Mouse (Mus musculus) hindbrain, embryonic 10.5 days (tissue): ENCODE measurements at regions not wholly inside any gene's neighbourhood (a gene's known extent, or its start where the extent isn't known, plus 50 kb on each side); places are given as distances from the start of the nearest gene placed in this dataset.

Source experiments
- DNase-seq: peaks from one replicate; pipeline ENCODE4 v3.0.0-alpha.2; 2017; ENCODE audit warnings: low spot score
- H3K27ac ChIP-seq: fragments of 300-500 bp; sonication (generic); 2 replicates; pipeline ENCODE4 v1.5.1; 2016; ENCODE audit warnings: mild to moderate bottlenecking, moderate library complexity
- H3K27me3 ChIP-seq: fragments of 300-500 bp; sonication (generic); 2 replicates; pipeline ENCODE4 v1.6.1; 2016; ENCODE audit warnings: mild to moderate bottlenecking; ENCODE audit not compliant: poor library complexity, insufficient read depth, severe bottlenecking
- H3K36me3 ChIP-seq: fragments of 300-500 bp; sonication (generic); 2 replicates; pipeline ENCODE4 v1.6.1; 2016; ENCODE audit warnings: mild to moderate bottlenecking, moderate library complexity
- H3K4me1 ChIP-seq: fragments of 300-500 bp; sonication (generic); replicated peaks from 2 replicates; pipeline ENCODE4 v1.6.1; 2016; ENCODE audit warnings: mild to moderate bottlenecking
- H3K4me3 ChIP-seq: fragments of 300-500 bp; sonication (generic); 2 replicates; pipeline ENCODE4 v1.5.1; 2016; ENCODE audit warnings: mild to moderate bottlenecking, moderate library complexity
- H3K9me3 ChIP-seq: fragments of 300-500 bp; sonication (generic); 2 replicates; pipeline ENCODE4 v1.6.1; 2016; ENCODE audit warnings: mild to moderate bottlenecking, moderate library complexity
- WGBS: fragments of 180-500 bp; shearing (Covaris S2); methylation state at CpG from one replicate; pipeline ENCODE4 v1.1.7; 2016; 5-methylcytosine and 5-hydroxymethylcytosine counted together

- Histone ChIP-seq H3K36me3 (no peaks in the 10 kb centered on the region), H3K4me1 (no peaks in the 10 kb centered on the region), H3K27ac (no peak overlapping the region), H3K27me3 (no peaks in the 10 kb centered on the region), H3K9me3 (peaks cover 11% of the 10 kb centered on the region; the same call in 1 of the 2 replicates), H3K4me3 (no peak overlapping the region)
- no peak for DNase-seq
- WGBS: 98% methylated on average over 2 of the region's 2 CpGs
Observed at GRCm38 (mm10) chr15:97487425-97487824, 218.2 kb downstream of the Rpap3 start.

- 92% methylated on average over 15 of the region's 15 CpGs for WGBS
- H3K4me1 ChIP-seq: peaks cover 5% of the 10 kb centered on the region; the same call in 1 of the 2 replicates
- H3K27me3 ChIP-seq: no peaks in the 10 kb centered on the region
- no peak overlapping the region for H3K4me3 ChIP-seq
- H3K9me3 ChIP-seq: no peaks in the 10 kb centered on the region
- no peak for DNase-seq
- no peak overlapping the region for H3K27ac ChIP-seq
- H3K36me3 ChIP-seq: no peaks in the 10 kb centered on the region
Observed at GRCm38 (mm10) chr15:97471986-97472779, 225.1 kb upstream of the Amigo2 start.

- H3K4me3 ChIP-seq: no peak overlapping the region
- no peaks in the 10 kb centered on the region for H3K36me3 ChIP-seq
- no peak for DNase-seq
- no peaks in the 10 kb centered on the region for H3K27me3 ChIP-seq
- H3K9me3 ChIP-seq: no peaks in the 10 kb centered on the region
- WGBS: 86% methylated on average over 4 of the region's 4 CpGs
- peaks cover 5% of the 10 kb centered on the region; the same call in 1 of the 2 replicates for H3K4me1 ChIP-seq
- H3K27ac ChIP-seq: no peak overlapping the region
Observed at GRCm38 (mm10) chr15:97471476-97471875, 224.4 kb upstream of the Amigo2 start.

GRCm38 (mm10) chr15:97469684-97470344, 222.7 kb upstream of the Amigo2 start:
- Histone ChIP-seq H3K9me3 (no peaks in the 10 kb centered on the region), H3K27me3 (no peaks in the 10 kb centered on the region), H3K4me3 (no peak overlapping the region), H3K36me3 (no peaks in the 10 kb centered on the region), H3K4me1 (peaks cover 5% of the 10 kb centered on the region; the same call in 1 of the 2 replicates), H3K27ac (no peak overlapping the region)
- WGBS: 90% methylated on average over 19 of the region's 19 CpGs
- no peak for DNase-seq

GRCm38 (mm10) chr15:97468732-97469683, 221.9 kb upstream of the Amigo2 start:
- WGBS: 82% methylated on average over 23 of the region's 23 CpGs
- H3K27ac ChIP-seq: no peak overlapping the region

GRCm38 (mm10) chr15:97467781-97468485, 220.8 kb upstream of the Amigo2 start:
- H3K27me3 ChIP-seq: no peaks in the 10 kb centered on the region
- H3K4me1 ChIP-seq: peaks cover 5% of the 10 kb centered on the region; the same call in 1 of the 2 replicates
- no peak overlapping the region for H3K27ac ChIP-seq
- no peaks in the 10 kb centered on the region for H3K36me3 ChIP-seq
- no peaks in the 10 kb centered on the region for H3K9me3 ChIP-seq
- no peak overlapping the region for H3K4me3 ChIP-seq
- WGBS: 88% methylated on average over 18 of the region's 18 CpGs
- DNase-seq: no peak

More at GRCm38 (mm10) chr15:97468732-97469683, 221.9 kb upstream of the Amigo2 start:
- H3K9me3 ChIP-seq: no peaks in the 10 kb centered on the region
- H3K27me3 ChIP-seq: no peaks in the 10 kb centered on the region
- H3K36me3 ChIP-seq: no peaks in the 10 kb centered on the region
- H3K4me1 ChIP-seq: peaks cover 5% of the 10 kb centered on the region; the same call in 1 of the 2 replicates
- DNase-seq: no peak
- H3K4me3 ChIP-seq: no peak overlapping the region

- WGBS: 83% methylated on average over 10 of the region's 10 CpGs
- H3K4me1 ChIP-seq: peaks cover 5% of the 10 kb centered on the region; the same call in 1 of the 2 replicates
- no peaks in the 10 kb centered on the region for H3K9me3 ChIP-seq
- H3K27me3 ChIP-seq: no peaks in the 10 kb centered on the region
- no peaks in the 10 kb centered on the region for H3K36me3 ChIP-seq
- H3K27ac ChIP-seq: no peak overlapping the region
- H3K4me3 ChIP-seq: no peak overlapping the region
- no peak for DNase-seq
Observed at GRCm38 (mm10) chr15:97466906-97467465, 219.9 kb upstream of the Amigo2 start.

GRCm38 (mm10) chr15:97466110-97466509, 219.0 kb upstream of the Amigo2 start:
- 69% methylated on average over 3 of the region's 3 CpGs for WGBS
- Histone ChIP-seq H3K27me3 (no peaks in the 10 kb centered on the region), H3K4me3 (no peak overlapping the region)

GRCm38 (mm10) chr15:97465366-97465765, 218.3 kb upstream of the Amigo2 start:
- Histone ChIP-seq H3K9me3 (no peaks in the 10 kb centered on the region), H3K36me3 (no peaks in the 10 kb centered on the region), H3K4me1 (peaks cover 5% of the 10 kb centered on the region; the same call in 1 of the 2 replicates), H3K4me3 (no peak overlapping the region), H3K27ac (no peak overlapping the region), H3K27me3 (no peaks in the 10 kb centered on the region)
- DNase-seq: no peak
- 92% methylated on average over 8 of the region's 8 CpGs for WGBS

More at GRCm38 (mm10) chr15:97466110-97466509, 219.0 kb upstream of the Amigo2 start:
- Histone ChIP-seq H3K9me3 (no peaks in the 10 kb centered on the region), H3K27ac (no peak overlapping the region), H3K36me3 (no peaks in the 10 kb centered on the region), H3K4me1 (peaks cover 5% of the 10 kb centered on the region; the same call in 1 of the 2 replicates)
- no peak for DNase-seq

- Histone ChIP-seq H3K9me3 (no peaks in the 10 kb centered on the region), H3K4me1 (peaks cover 5% of the 10 kb centered on the region; the same call in 1 of the 2 replicates), H3K27ac (no peak overlapping the region), H3K27me3 (no peaks in the 10 kb centered on the region), H3K36me3 (no peaks in the 10 kb centered on the region), H3K4me3 (no peak overlapping the region)
- DNase-seq: no peak
- WGBS: 92% methylated on average over 9 of the region's 9 CpGs
Observed at GRCm38 (mm10) chr15:97464737-97465136, 217.7 kb upstream of the Amigo2 start.

- Histone ChIP-seq H3K4me1 (no peaks in the 10 kb centered on the region), H3K27ac (no peak overlapping the region), H3K36me3 (no peaks in the 10 kb centered on the region), H3K9me3 (no peaks in the 10 kb centered on the region), H3K4me3 (no peak overlapping the region), H3K27me3 (no peaks in the 10 kb centered on the region)
- no peak for DNase-seq
- WGBS: 94% methylated on average over 2 of the region's 2 CpGs
Observed at GRCm38 (mm10) chr15:97462587-97462986, 215.5 kb upstream of the Amigo2 start.
